Mouse (Mus musculus): Measurements from ENCODE around the gene Angptl6.

Gene Angptl6

DNA sequence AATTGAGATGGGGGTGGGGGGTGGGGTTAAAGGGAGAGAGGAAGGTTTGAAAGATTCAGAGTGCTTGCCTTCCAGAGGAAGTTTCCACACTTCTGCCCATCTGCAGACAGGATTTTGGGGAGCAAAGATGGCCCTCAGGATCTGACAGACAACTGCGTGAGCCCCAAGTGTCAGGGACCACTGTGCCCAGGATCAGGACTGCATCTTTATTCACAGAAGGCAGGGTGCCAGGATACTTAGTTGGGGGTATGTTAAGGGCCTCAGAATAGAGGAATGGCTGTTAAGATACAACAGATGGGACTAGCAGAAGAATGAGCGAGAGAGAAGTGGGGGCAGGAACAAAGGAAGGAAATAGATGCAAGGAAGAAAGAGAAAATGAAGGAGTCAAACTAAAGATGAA, 7.0 kb upstream of the Angptl6 start:
- DNase-seq (ENCODE audit: low read depth), result no peak

DNA sequence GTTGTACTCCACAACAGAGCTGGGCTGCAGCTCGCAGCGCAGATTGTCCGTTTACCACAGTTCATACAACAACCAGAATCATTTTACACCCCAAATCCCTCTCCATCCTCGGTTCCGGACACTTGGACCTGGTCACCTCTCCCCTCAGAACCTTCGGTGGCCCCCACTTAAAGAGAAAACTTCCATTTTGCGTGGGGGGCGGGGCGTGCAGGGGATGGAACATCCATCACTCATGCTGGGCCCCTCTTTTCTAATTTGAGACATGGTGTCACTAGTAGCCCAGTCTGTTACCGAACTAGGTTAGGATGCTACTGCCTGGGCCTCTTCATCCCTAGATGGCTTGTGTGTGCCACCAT, 839 bp downstream of the Angptl6 start:
- DNase-seq (ENCODE audit: low read depth), result no peak

DNA sequence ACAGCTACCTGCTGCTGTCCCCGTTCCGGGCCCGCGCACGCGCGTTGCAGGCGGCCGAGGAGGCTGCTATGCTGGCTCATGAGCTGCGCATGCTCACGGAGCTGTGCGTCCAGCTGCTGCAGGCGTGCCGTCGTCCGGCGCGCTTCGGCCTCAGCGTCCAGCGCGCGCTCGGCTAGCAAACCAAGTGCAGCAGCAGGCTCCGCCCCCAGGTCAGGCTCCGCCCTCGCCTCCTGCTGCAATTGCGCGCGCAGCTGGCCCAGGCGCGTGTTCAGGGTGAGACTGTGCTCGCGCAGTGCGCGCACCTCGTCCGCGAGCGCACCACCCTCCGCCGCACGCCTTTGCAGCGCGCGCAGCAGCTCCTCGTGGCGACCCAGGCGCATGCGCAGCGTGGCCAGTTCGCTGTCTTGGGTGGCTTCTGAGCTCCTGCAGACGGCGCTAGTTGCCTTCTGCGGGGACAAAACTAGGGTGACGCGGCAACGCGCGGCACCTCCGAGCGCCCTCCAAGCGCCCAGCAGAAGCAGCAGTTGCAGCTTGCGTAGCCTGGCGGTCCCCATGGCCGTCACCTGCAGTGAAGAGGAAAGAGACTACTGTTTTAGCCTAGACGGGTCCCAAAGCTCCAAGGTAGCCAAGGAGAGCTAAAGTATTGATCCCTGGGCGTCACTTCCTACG, 1.4 kb downstream of the Angptl6 start:
- DNase-seq (ENCODE audit: low read depth), result peak; percentile 98

DNA sequence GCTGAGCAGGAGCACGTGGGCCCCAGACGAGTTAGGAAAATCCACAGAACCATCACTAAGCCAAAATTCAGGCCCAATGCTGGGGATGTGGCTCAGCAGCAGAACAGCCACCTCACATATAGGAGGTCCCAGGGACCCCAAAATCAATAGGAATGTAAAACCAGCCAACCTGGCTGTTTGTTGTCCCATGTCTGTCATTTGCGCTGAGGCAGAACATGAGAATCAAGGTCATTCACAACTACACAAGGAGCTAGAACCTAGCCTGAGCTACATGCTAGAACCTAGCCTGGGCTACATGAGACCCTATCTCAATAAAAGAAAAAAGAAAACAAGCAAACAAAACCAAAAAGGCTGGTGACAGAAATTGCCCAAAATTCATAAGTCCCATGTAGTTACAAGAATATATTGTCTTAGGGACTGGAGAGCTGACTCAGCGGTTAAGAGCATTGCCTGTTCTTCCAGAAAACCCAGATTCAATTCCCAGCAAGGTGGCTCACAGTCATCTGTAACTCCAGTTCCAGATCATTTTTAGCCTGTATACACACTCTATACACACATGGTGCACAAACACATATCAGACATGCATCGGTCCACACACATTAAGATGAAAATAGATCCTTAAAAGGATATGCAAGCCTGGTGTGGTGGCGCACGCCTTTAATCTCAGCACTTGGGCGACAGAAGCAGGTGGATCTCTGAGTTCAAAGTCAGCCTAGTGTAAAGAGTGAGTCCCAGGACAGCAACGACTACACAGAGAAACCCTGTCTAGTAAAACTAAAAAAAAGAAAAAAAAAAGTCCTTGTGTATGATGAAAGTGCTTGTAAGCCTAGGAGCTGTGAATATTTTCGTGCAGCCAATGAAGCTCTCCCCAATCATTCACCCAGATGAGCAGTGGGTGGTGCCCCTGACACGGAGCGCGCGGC, 2.1 kb downstream of the Angptl6 start:
- DNase-seq (ENCODE audit: low read depth), result no peak

- no peak for DNase-seq (ENCODE audit: low read depth)
These were observed 3.0 kb downstream of the Angptl6 start for GRCm38 (mm10) chr9:20876318-20877117.

DNA sequence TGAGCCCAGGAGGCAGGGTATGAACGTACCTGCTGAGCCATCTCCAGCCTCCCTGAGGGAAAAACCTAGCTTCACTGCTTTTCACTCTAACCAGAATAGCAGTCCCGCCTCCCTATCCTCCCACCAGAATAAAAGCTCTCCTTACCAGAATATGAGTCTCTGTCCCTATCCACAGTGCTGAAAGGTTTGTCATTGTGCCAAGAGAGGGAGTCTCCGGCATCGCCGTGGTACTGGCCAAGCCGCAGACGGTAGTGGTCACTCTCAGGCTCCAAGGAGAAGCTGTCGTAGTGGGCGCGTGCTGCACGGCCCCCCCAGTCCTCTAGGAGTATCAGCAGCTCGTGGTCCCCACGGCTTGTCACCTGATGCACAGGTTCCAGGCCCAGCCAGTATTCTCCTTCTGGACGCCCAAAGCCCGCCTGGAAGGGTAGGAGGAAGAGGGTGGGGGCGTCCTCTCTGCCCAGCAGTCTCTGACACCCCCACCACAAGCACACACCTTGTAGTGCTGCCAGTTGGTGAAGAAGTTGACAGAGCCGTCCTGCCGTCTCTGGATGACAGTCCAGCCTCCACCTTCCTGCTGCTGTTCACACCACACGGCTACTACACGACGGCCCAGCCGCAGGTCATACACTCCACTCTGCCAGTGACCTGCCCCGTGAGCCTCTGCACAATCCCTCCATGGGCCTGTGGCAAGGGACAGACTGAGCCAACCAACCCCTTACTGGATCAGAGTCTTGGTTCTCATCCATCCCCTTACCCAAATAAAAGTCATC, 4.3 kb downstream of the Angptl6 start:
- DNase-seq (ENCODE audit: low read depth), result no peak

GRCm38 (mm10) chr9:20873521-20873920, 6.0 kb downstream of the Angptl6 start:
- no peak for DNase-seq (ENCODE audit: low read depth)

- no peak for DNase-seq (ENCODE audit: low read depth)
These were observed 6.5 kb downstream of the Angptl6 start for GRCm38 (mm10) chr9:20872991-20873390.

GRCm38 (mm10) chr9:20870211-20871173, 9.0 kb downstream of the Angptl6 start:
- no peak for DNase-seq (ENCODE audit: low read depth)

DNA sequence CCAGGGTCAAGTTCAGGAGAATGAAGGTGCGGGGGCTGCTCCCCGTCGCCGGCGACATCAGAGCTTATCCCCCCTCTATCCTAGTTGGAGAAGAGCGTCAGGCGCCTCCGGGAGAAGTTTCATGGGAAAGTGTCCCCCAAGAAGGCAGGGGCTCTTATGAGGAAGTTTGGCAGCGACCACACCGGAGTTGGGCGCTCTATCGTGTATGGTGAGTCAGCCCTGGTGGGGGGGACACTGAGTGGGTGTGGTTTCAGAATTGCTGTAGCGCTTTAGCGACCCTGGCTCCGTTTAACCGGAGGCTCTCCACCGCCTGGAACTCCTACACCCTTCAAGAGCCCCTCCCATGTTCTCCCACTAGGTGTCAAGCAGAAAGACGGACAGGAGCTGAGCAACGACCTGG, 10.3 kb downstream of the Angptl6 start:
- DNase-seq (ENCODE audit: low read depth), result no peak

DNA sequence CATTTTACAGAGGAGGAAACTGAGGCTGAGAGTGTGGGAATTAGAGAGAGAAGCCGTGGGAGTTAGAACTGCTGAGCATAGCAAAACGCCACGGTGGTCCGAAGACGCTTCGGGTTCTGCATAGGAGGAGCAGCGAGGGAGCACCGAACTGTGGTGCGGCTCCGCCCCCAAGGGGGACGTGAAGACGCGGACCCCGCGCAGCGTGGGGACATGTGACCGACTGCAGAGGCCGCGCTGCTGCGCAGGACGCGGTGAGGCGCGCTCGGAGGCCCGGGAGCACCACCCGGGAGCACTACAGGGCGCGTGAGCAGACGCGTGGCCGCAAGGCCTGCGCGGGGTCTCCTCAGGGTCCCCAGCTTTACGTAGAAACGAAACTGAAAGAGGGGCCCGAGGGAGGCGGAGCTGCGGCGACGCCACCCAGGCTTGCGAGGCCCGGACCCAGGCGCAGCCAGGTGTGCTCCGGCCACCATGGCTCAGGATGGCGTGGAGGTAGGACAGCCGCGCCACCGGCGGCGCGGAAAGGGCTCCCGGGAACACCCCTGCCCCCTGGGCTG, 11.0 kb downstream of the Angptl6 start, which contains the start of gene A230050P20Rik:
A230050P20Rik (plus strand) TSS at position 195 of the 554 bp plus-strand sequence.
- no peak for DNase-seq (ENCODE audit: low read depth)

GRCm38 (mm10) chr9:20866879-20867278, 12.6 kb downstream of the Angptl6 start:
- no peak for DNase-seq (ENCODE audit: low read depth)

DNA sequence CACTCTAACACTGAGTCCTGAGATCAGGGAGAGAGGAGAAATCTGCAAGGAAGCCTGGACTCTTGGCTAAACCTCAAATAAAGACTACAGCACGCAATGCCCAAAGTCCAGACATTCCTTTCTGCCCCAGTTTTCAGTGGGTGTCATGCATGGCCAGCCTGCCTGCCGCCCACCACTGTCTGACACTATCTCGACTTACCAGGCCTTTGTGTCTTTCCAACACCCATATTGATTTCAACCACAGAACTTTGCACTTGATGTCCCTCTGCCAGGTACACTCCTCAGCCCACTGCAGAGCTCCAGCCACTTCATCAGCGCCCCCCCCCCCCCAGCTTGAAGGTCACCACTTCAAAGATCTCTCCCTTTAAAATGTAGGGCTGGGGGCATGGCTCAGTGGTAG, 17.3 kb downstream of the Angptl6 start:
- DNase-seq (ENCODE audit: low read depth), result no peak

DNA sequence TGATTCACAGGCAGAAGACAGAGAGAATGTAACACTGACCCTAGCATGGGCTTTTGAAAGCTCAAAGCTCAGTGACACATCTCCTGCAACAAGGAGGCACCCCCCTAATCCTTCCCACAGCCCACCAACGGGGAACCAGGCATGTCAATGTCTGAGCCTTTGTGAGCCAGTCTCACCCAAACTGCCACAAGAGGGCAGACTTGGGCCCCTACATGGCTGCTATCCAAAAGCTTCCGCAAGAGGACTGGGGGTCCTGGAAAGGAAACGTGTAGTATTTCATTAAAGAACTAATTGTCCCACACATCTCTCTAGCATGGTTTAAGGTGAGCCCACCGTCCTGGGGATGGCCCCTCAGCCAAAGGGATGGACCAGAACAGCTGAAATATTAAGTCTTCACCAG, 17.7 kb downstream of the Angptl6 start:
- DNase-seq (ENCODE audit: low read depth), result no peak

GRCm38 (mm10) chr9:20859926-20860325, 19.6 kb downstream of the Angptl6 start:
- no peak for DNase-seq (ENCODE audit: low read depth)

GRCm38 (mm10) chr9:20857131-20857530, 22.4 kb downstream of the Angptl6 start:
- DNase-seq (ENCODE audit: low read depth), result peak; percentile 90

DNA sequence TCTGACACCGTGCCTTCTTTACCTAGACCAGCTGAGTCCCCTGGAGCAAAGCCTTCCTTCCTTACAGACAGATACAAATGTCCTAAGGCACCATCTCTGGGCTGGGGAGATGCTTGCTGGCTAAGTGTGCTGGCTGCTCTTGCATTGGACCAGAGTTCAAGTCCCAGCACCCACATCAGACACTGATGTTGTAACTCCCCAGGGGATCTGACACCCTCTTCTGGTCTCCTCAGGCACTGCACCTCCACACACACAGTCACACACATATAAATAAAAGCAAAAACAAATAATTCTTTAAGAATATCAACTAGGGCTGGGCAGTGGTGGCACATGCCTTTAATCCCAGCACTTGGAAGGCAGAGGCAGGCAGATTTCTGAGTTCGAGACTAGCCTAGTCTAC, 29.3 kb downstream of the Angptl6 start:
- DNase-seq (ENCODE audit: low read depth), result no peak

- DNase-seq (ENCODE audit: low read depth), result no peak
These were observed 36.9 kb downstream of the Angptl6 start for GRCm38 (mm10) chr9:20842670-20843069.

DNA sequence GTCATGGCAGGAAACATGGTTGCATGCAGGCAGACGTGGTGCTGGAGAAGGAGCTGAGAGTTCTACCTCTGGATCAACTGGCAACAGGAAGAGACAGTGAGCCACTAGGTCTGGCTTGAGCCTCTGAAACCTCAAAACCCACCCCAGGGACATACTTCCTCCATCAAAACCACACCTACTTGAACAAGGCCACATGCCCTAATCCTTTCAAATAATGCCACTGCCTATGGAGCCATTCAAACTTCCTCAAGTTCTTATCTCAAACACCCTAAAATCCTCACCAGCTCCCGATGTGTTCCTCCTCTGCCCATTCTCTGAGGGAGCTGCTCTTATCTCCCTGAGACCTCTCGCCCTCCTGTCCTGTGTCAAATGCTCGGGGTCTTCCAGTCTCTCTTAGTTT, 37.3 kb downstream of the Angptl6 start:
- no peak for DNase-seq (ENCODE audit: low read depth)

DNA sequence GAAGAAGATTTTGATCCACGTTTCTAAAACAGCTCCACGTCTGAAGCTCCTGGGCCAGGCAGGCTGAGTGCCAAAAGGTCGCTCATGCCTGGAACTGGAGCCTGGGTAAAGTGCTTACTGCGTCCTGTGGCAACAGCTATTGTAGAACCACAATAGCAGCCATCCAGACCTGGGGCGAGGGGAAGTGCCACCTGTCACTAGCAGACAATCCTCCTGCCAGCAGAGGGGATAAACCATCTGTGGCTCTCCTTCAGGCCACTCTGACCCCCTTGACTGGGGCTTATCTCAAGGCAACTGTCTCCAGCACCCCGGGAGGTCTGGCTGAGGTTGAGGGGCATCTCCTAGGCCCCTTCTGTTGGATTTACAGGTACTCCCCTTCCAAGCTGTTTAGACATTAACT, 40.6 kb downstream of the Angptl6 start:
- DNase-seq (ENCODE audit: low read depth), result no peak

Data from c-Kit-positive CD71-negative TER-119-negative erythroid progenitor cells, embryonic 14.5 days (primary cell).